Mouse (Mus musculus): ENCODE data around the gene Zfp113. TPM values are rescaled to one million over a fixed set of nuclear protein-coding genes. Genes with fewer than 3 reads are reported as not detected.
"Not testable (repeated sequence)": the region's sequence is repeated elsewhere in the genome, so short reads cannot be mapped to it uniquely, and the experiment has no call there.

Zfp113 gene
- polyA plus RNA-seq, 1 experiment: 0.04 TPM

GRCm38 (mm10) chr5:138154390-138154789 lies 1.2 kb downstream of the Zfp113 start:
- H3K36me3 ChIP-seq (ENCODE audit: control insufficient read depth): peaks cover 24% of the 10 kb centered on the region
- no peaks in the 10 kb centered on the region for H3K9me3 ChIP-seq (ENCODE audit: control insufficient read depth, low read length)
- peak overlapping the region; percentile 77 for H3K4me3 ChIP-seq (replicated peaks)
- no peaks in the 10 kb centered on the region for H3K27me3 ChIP-seq (ENCODE audit: control insufficient read depth)
- peaks cover 19% of the 10 kb centered on the region for H3K4me1 ChIP-seq (ENCODE audit: control insufficient read depth)
- no peak for TF ChIP-seq GATA1 (IDR thresholded peaks at IDR 0.05; ENCODE audit: low read length)
- TF ChIP-seq TAL1 (IDR thresholded peaks at IDR 0.05; ENCODE audit: low read length): no peak

- TF ChIP-seq TAL1 (IDR thresholded peaks at IDR 0.05; ENCODE audit: low read length): no peak
- TF ChIP-seq GATA1 (IDR thresholded peaks at IDR 0.05; ENCODE audit: low read length): no peak
- Histone ChIP-seq H3K4me1 (ENCODE audit: control insufficient read depth) (peaks cover 17% of the 10 kb centered on the region), H3K36me3 (ENCODE audit: control insufficient read depth) (peaks cover 20% of the 10 kb centered on the region), H3K27me3 (ENCODE audit: control insufficient read depth) (no peaks in the 10 kb centered on the region), H3K4me3 (replicated peaks) (no peak overlapping the region), H3K9me3 (ENCODE audit: control insufficient read depth, low read length) (no peaks in the 10 kb centered on the region)
Measured at GRCm38 (mm10) chr5:138138585-138138984, 17.0 kb downstream of the Zfp113 start.

GRCm38 (mm10) chr5:138137935-138138549 lies 17.5 kb downstream of the Zfp113 start:
- H3K4me1 ChIP-seq (ENCODE audit: control insufficient read depth): peaks cover 17% of the 10 kb centered on the region
- H3K9me3 ChIP-seq (ENCODE audit: control insufficient read depth, low read length): no peaks in the 10 kb centered on the region
- TF ChIP-seq GATA1 (IDR thresholded peaks at IDR 0.05; ENCODE audit: low read length): no peak
- TF ChIP-seq TAL1 (IDR thresholded peaks at IDR 0.05; ENCODE audit: low read length): no peak
- no peaks in the 10 kb centered on the region for H3K27me3 ChIP-seq (ENCODE audit: control insufficient read depth)
- H3K4me3 ChIP-seq (replicated peaks): no peak overlapping the region
- peaks cover 26% of the 10 kb centered on the region for H3K36me3 ChIP-seq (ENCODE audit: control insufficient read depth)

- TF ChIP-seq TAL1 (IDR thresholded peaks at IDR 0.05; ENCODE audit: low read length) (no peak), GATA1 (IDR thresholded peaks at IDR 0.05; ENCODE audit: low read length) (no peak)
- Histone ChIP-seq H3K9me3 (ENCODE audit: control insufficient read depth, low read length) (no peaks in the 10 kb centered on the region), H3K4me1 (ENCODE audit: control insufficient read depth) (peaks cover 17% of the 10 kb centered on the region), H3K4me3 (replicated peaks) (no peak overlapping the region), H3K27me3 (ENCODE audit: control insufficient read depth) (no peaks in the 10 kb centered on the region), H3K36me3 (ENCODE audit: control insufficient read depth) (peaks cover 34% of the 10 kb centered on the region)
Measured at GRCm38 (mm10) chr5:138137257-138137656, 18.3 kb downstream of the Zfp113 start.

GRCm38 (mm10) chr5:138132425-138133064 lies 23.0 kb downstream of the Zfp113 start:
- Histone ChIP-seq H3K36me3 (ENCODE audit: control insufficient read depth) (peaks cover 73% of the 10 kb centered on the region), H3K4me1 (ENCODE audit: control insufficient read depth) (peaks cover 10% of the 10 kb centered on the region), H3K4me3 (replicated peaks) (no peak overlapping the region), H3K9me3 (ENCODE audit: control insufficient read depth, low read length) (no peaks in the 10 kb centered on the region), H3K27me3 (ENCODE audit: control insufficient read depth) (no peaks in the 10 kb centered on the region)
- TF ChIP-seq GATA1 (IDR thresholded peaks at IDR 0.05; ENCODE audit: low read length): no peak
- TF ChIP-seq TAL1 (IDR thresholded peaks at IDR 0.05; ENCODE audit: low read length): no peak

- Histone ChIP-seq H3K9me3 (ENCODE audit: control insufficient read depth, low read length) (no peaks in the 10 kb centered on the region), H3K4me1 (ENCODE audit: control insufficient read depth) (peaks cover 39% of the 10 kb centered on the region), H3K36me3 (ENCODE audit: control insufficient read depth) (peaks cover 16% of the 10 kb centered on the region), H3K4me3 (replicated peaks) (peak overlapping the region; percentile 92), H3K27me3 (ENCODE audit: control insufficient read depth) (no peaks in the 10 kb centered on the region)
- TF ChIP-seq TAL1 (IDR thresholded peaks at IDR 0.05; ENCODE audit: low read length) (no peak), GATA1 (IDR thresholded peaks at IDR 0.05; ENCODE audit: low read length) (no peak)
Measured at GRCm38 (mm10) chr5:138118041-138118440, 37.5 kb downstream of the Zfp113 start.

- Histone ChIP-seq H3K27me3 (ENCODE audit: control insufficient read depth) (no peaks in the 10 kb centered on the region), H3K36me3 (ENCODE audit: control insufficient read depth) (peaks cover 13% of the 10 kb centered on the region), H3K4me1 (ENCODE audit: control insufficient read depth) (peaks cover 35% of the 10 kb centered on the region), H3K4me3 (replicated peaks) (peak overlapping the region; percentile 92), H3K9me3 (ENCODE audit: control insufficient read depth, low read length) (no peaks in the 10 kb centered on the region)
- TF ChIP-seq GATA1 (IDR thresholded peaks at IDR 0.05; ENCODE audit: low read length) (no peak), TAL1 (IDR thresholded peaks at IDR 0.05; ENCODE audit: low read length) (no peak)
Measured at GRCm38 (mm10) chr5:138117199-138118015, 38.1 kb downstream of the Zfp113 start.

GRCm38 (mm10) chr5:138116255-138117198 lies 39.0 kb downstream of the Zfp113 start, which contains the start of gene Zscan21:
Gene Zscan21, plus strand, starts transcription at chr5:138116903.
- Histone ChIP-seq H3K27me3 (ENCODE audit: control insufficient read depth) (no peaks in the 10 kb centered on the region), H3K4me3 (replicated peaks) (peak within 1 kb of the TSS; percentile 92)
- TF ChIP-seq TAL1 (IDR thresholded peaks at IDR 0.05; ENCODE audit: low read length): no peak
- no peak for TF ChIP-seq GATA1 (IDR thresholded peaks at IDR 0.05; ENCODE audit: low read length)

GRCm38 (mm10) chr5:138109847-138110396 lies 45.6 kb downstream of the Zfp113 start:
- not testable (repeated sequence) for H3K4me1 ChIP-seq (ENCODE audit: control insufficient read depth); H3K9me3 ChIP-seq (ENCODE audit: control insufficient read depth, low read length); H3K36me3 ChIP-seq (ENCODE audit: control insufficient read depth); H3K27me3 ChIP-seq (ENCODE audit: control insufficient read depth); H3K4me3 ChIP-seq (replicated peaks)

More at GRCm38 (mm10) chr5:138116255-138117198, 39.0 kb downstream of the Zfp113 start, which contains the start of gene Zscan21:
- Histone ChIP-seq H3K36me3 (ENCODE audit: control insufficient read depth) (peaks cover 11% of the 10 kb centered on the region), H3K4me1 (ENCODE audit: control insufficient read depth) (peaks cover 34% of the 10 kb centered on the region), H3K9me3 (ENCODE audit: control insufficient read depth, low read length) (no peaks in the 10 kb centered on the region)

All from erythroblast, embryonic 14.5 days (primary cell).